Mouse (Mus musculus) monocyte, adult 2 months (primary cell): ENCODE measurements at regions not wholly inside any gene's neighbourhood (a gene's known extent, or its start where the extent isn't known, plus 50 kb on each side); places are given as distances from the start of the nearest gene placed in this dataset.

ENCODE experiments used
- DNase-seq, 2 experiments: peaks; one replicate each; pipeline ENCODE4 v3.0.0; 2022; ENCODE audit warnings: low spot score in 2 of 2, low read depth in 1 of 2

DNA sequence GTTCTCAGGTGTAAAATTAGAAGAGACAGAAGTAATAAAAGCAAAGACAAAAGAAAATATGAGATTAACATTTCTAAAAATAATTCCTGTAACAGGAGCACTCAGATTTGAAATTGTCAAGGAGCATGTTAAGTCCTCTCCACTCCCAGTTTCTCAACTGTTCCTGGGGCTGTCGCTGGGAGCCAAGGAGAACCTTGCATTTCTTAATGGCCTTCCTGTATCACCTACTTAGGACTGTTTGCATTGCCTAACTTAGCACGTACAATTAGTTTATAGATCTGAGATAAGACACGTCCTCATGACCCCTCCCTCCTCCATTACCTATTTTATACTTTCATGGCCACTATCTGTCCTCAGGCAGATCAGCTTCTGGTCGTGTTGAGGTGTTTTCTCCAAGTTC lies 360.8 kb downstream of the Kcnj2 start:
- no peak for DNase-seq

- DNase-seq, result no peak
These were observed 376.3 kb downstream of the Kcnj2 start for GRCm38 (mm10) chr11:111442257-111442656.

GRCm38 (mm10) chr11:111443381-111443780 lies 377.4 kb downstream of the Kcnj2 start:
- no peak for DNase-seq

DNA sequence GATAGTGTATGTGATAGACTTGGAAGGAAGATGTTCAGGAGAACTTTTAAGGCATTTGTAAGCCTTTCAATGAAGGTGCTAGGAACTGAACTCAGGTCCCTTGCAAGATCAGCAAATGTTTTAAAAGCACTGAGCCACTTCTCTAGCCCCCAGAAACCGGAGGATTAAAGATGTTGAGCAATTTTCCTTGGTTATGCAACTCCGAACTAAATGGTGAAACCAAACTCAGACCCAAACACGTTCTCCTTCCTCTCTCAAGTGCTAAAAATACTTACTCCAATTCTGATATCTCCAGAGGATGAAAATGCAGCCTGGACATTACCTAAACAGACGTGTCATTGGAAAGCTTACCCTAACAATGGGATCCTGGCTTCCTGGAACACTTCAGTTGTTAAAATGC lies 378.8 kb downstream of the Kcnj2 start:
- no peak for DNase-seq

GRCm38 (mm10) chr11:111445764-111446163 lies 379.8 kb downstream of the Kcnj2 start:
- no peak for DNase-seq

- DNase-seq, result no peak
These were observed 385.0 kb downstream of the Kcnj2 start for GRCm38 (mm10) chr11:111450811-111451494.

- DNase-seq, result no peak
These were observed 394.1 kb downstream of the Kcnj2 start for GRCm38 (mm10) chr11:111460046-111460445.

- DNase-seq, result no peak
These were observed 419.0 kb downstream of the Kcnj2 start for GRCm38 (mm10) chr11:111484981-111485380.

DNA sequence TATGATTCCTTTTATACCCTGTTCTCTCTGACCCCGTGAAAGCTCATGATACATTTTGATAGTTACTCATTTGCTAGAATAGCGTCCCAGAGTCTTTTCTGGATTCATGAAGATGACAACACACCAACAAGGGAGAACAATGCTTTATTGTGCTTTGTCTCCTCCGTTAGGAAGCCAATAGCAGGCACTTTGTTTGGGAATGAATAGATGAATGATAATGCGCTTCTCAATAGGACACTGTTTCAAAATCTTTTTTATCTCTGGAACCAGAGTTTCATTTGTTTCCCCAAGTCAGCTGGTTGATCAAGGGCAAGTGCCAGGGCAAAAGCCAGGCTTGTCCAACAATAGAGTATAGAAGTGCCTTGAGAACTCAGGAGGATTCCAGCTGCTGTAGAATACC lies 446.5 kb downstream of the Kcnj2 start:
- DNase-seq, result no peak

DNA sequence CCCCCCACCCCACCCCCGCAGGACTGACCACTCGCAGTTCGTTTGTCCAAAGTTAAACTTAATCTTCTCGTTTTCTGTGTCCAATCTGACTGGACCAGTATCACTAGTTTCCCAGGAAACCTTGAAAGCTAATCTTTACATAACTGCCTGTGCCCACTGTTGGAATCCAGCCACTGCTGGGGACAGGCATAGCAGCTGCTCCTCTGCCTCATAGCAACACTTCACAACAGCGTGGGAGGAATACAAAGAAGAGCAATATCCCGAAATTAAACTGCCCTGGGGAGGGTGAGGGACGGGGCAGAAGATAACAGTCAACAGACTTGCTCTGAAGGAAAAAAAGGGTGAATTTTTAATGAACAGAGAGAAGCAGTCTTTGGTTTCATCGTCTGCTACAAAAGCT lies 456.8 kb downstream of the Kcnj2 start:
- DNase-seq, result no peak

DNA sequence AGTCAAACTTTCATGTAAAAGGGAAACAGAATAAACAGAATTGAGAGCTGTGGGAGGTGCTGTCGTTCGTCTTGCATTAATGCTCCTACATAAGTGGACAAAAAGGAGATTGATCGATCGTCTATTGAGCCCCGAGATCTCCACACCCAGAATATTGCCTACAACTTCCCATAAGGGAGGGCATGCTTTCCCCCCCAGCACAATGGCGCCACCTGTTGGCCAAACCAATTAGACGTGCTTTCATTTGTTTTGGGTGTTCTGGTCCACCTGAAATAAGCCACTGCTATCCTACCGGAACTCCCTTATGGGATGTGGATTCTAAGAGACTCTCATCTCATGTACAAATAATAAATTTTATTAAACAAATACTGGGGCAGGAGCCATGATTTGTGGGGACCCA lies 457.5 kb downstream of the Kcnj2 start:
- DNase-seq, result peak in 1 of 2 experiments; percentile 35

DNA sequence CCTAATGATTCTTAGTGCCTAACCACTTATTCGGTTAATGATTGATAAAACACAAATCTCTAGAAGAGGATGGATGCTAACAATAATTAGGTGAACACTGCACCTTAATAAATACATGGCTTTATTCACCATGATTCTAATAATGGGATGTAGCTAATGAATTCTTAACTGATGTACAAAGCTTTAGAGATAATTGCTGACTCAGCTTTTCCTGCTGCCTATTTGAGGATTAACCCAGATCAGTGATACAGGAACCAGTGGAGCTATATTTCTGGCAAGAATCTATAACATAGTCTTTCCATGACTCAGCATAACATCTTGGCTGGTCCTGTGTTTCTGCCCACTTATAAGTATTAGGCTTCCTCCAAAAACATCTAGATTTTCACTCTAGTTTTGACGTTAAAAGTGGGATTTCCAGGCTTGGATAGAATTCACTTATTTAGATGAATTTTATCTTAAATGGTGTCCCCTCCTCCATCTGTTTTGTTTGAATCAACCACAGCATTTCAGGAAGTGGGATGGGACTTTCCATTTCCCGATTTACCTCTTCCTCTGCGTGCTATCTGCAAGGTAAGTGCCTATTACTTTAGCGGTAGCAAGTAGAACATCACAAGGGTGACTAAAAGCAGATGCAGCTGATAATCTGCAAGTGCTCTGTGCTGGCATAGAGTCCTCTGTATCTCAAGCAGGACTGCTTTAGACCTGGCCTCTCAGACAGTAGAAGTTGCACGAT lies 460.2 kb downstream of the Kcnj2 start:
- DNase-seq, result no peak

DNA sequence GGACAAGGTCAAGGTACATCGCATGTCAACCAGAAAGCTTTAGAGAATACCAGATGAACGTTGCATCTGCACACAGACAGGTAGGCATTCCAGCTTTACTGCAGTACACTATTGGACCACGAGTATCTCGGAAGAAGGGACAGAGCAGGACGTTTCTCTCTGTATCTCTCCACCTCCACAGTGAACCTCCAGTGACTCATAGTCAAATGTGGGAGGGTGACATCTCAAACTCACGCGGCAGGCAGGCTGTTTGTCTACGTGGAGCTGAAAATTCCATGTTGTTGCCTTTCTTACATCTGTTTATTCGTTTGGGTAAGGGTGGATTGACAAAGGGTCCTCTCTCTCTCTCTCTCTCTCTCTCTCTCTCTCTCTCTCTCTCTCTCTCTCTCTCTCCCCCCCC lies 463.6 kb downstream of the Kcnj2 start:
- no peak for DNase-seq

GRCm38 (mm10) chr11:111530912-111531311 lies 464.9 kb downstream of the Kcnj2 start:
- DNase-seq, result no peak

- DNase-seq, result no peak
These were observed 466.5 kb downstream of the Kcnj2 start for GRCm38 (mm10) chr11:111532457-111532856.

DNA sequence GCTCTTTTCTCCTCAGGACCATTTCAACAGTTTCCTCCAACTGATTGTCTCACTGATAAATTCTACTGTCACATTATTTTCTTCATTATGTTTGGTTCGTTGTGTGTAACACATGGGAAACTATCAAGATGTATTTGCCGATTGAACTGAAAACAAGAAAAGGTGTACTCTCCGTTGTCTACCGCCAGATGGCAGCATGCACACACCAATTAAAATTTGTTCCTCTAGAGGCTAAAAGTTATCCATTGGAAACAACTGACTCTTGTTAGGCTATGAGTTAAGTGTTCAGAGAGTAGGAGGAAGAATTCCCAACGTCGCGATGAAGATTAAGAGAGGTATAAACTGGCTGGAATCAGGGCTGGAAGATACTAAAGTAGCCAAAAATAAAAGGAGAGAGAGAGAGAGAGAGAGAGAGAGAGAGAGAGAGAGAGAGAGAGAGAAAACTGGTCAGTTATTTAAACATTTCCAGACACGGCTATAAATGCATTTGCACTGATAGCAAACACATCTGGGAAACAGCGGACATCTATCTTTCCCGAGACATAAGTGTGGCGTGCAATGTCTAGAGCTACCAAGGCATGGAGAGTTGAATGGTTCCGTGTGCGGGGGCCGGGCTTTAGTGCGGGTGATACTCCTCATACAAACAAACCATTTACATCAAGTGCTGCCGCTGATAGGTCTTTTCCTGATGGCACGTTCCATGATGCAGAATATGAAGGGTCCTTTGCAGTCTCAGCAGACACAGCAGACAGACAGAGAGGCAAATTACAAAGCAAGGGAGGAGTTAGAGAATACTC lies 470.3 kb downstream of the Kcnj2 start:
- DNase-seq, result no peak

DNA sequence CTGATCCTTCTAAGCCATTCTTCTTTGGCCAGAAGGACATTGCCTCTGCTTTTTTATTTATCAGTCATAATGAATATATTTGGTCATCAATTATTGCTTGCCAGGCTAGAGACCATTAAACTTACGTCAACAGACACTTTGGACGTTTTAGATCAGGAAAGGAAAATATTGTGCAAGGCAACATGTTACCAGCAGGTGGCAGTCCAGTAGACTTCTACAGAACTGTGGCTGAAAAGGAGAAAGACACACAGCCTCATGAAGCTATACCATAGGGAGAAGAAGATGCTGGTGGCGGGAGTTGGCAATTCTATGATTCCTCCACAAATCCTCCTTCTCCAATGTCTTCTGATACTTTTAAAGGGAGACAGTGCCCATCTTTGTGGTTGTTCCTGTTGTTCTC lies 471.7 kb downstream of the Kcnj2 start:
- DNase-seq, result no peak

DNA sequence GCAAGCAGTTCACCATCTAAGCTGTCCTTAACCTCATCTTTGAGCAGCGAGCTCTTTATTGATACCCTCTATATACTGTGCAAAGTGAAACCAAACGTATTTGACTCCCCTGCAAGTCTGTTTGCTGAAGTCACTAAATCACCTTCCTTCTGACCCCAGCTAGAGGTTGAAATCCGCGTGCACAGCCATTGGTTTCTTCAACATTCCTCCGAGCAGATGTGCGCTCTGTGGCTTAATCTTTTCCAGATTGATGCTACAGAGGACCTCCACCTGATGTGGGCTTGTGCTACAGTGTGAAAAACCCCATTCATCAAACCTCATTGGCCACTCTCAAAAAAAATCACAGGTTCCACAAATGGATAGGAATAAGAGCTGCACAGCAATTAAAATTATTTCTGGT lies 474.0 kb downstream of the Kcnj2 start:
- no peak for DNase-seq

DNA sequence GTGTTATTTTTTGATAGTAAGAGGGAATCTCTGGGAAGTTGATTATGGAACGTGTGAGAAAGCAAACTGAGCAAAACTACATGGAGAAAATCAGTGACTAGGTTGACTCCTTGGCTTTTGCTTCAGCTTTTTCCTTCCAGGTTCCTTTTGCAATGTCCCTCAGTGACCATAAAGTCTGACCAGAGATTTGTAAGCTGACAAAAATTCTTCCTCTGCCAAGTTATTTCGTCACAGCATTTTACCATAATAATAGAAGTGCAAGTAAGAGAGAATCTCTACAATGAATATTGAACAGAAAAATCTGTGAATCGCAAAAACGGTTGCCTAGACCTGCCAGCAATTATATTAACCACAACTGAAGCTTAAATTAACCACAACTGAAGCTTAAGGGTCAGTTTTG lies 479.3 kb downstream of the Kcnj2 start:
- no peak for DNase-seq

GRCm38 (mm10) chr11:111555131-111555530 lies 489.2 kb downstream of the Kcnj2 start:
- no peak for DNase-seq

DNA sequence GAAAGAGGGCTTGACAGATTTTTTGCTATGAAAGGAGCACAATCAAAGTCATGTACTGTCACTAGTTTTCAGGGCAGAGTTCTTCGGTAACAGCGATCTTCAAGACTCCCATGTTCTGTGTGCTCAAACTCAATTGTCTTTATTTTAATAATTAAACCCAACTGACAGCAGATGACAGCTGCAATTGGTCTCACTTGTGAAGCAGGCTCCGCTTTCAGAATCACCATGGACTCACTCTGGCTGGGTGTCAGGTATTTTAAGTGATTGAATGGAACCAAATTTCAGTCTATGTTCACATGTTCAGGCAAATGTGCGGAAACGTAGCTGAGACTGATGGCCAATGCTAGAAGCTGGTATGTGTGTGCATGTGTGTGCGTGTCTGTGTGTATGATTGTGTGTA lies 489.7 kb downstream of the Kcnj2 start:
- no peak for DNase-seq
